ENCODE assay signal across 9 mouse cellular contexts in the genomic region with DNA sequence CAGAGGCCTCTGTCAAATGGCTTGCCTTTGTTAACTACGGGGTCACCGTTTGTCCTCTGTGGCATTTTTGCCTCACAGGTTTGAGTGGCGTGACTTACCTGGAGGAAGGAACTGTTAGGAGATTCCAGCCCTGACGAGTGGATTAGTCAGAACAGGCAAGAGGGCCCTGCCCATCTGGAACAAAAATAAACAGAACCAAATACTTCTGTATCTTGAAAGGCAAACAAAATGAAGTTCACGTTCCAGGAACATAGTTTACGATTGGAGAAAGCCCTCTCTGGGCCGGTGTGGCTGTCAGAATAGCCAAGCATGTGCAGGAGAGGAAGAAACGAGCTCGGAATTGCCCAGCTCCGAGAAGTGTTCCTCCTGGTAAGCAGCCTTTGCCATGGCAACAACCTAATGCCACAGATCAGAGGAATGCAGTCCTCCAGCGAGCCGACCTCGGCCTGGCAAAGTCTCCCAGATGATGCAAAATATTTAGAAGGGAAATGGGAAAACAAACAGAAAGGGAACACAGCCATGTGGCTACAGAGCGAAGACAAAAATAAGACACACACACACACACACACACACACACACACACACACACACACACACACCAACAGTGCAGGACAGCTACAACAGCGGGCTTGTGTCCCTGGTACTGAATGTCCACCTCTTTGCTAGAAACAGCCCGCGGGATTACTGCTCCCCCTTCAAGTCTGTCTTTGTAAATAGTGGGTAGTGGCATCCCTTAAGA.
DNase-seq lines count a peak whose midpoint lies in the region; ATAC-seq and TF ChIP-seq lines count a peak whose summit lies in the region.
"Had no signal": no experiment of that assay in that cellular context is flagged by ENCODE, and none has a peak within 500 bp of the region (broad histone marks: within the 10 kb centered on the region; RNA-seq: fewer than 3 reads in every experiment).

No protein-coding gene starts in this region.

- intact Hi-C loops in heart, postnatal 25 days (cut with DNase I): loop anchor here (1.0 to 5.0 kb wide), 4 partner anchors 56 to 186 kb away; a partner anchor contains a TSS

- no peak for TF ChIP-seq CTCF in lung, postnatal 0 days (IDR thresholded peaks at IDR 0.05)

- no peaks in the 10 kb centered on the region for H3K9me3 ChIP-seq in forebrain, embryonic 13.5 days (replicated peaks)
- H3K9me3 ChIP-seq in lung, postnatal 0 days (ENCODE audit: low read length): no peaks in the 10 kb centered on the region

- H3K9ac ChIP-seq in forebrain, embryonic 13.5 days: 0 out of 2 replicates have a peak overlapping the region, but pooled peaks have one; percentile 2
- H3K9ac ChIP-seq in lung, postnatal 0 days (replicated peaks; ENCODE audit: low read depth): no peak overlapping the region

- TF ChIP-seq EP300 in lung, postnatal 0 days (IDR thresholded peaks at IDR 0.05): peak; percentile 97

- peaks cover 27% of the 10 kb centered on the region for H3K4me1 ChIP-seq in forebrain, embryonic 13.5 days
- H3K4me1 ChIP-seq in lung, postnatal 0 days (ENCODE audit: insufficient read depth, low read depth, low read length): peaks cover 12% of the 10 kb centered on the region

- no peaks in the 10 kb centered on the region for H3K36me3 ChIP-seq in forebrain, embryonic 13.5 days (ENCODE audit: poor library complexity, severe bottlenecking)
- H3K36me3 ChIP-seq in lung, postnatal 0 days (ENCODE audit: insufficient read depth, low read length): no peaks in the 10 kb centered on the region

- H3K27ac ChIP-seq in forebrain, embryonic 13.5 days: peak overlapping the region; percentile 68
- H3K27ac ChIP-seq in lung, postnatal 0 days (ENCODE audit: low read length): peak overlapping the region; percentile 87

- H3K27me3 ChIP-seq in forebrain, embryonic 13.5 days: no peaks in the 10 kb centered on the region
- H3K27me3 ChIP-seq in lung, postnatal 0 days (replicated peaks; ENCODE audit: insufficient read depth, low read length): no peaks in the 10 kb centered on the region

- 8% methylated on average over 17 of the region's 17 CpGs for WGBS in forebrain, embryonic 13.5 days
- WGBS in lung, postnatal 0 days: 7% methylated on average over 17 of the region's 17 CpGs

- ATAC-seq in cerebellum, adult (ENCODE audit: insufficient number of reproducible peaks, low FRiP score, low TSS enrichment): no peak
- ATAC-seq in forebrain, embryonic 13.5 days: peak; percentile 80
- peak; percentile 89 for ATAC-seq in lung, postnatal 0 days

- peak overlapping the region; percentile 3; the same call in 1 of the 2 replicates for H3K4me3 ChIP-seq in forebrain, embryonic 13.5 days
- H3K4me3 ChIP-seq in lung, postnatal 0 days (ENCODE audit: low read depth, low read length): no peak overlapping the region
- H3K4me3 ChIP-seq: erythroblast, embryonic 14.5 days had no signal

- H3K4me2 ChIP-seq in forebrain, embryonic 13.5 days: peak overlapping the region; percentile 46
- peak overlapping the region; percentile 45 for H3K4me2 ChIP-seq in lung, postnatal 0 days (replicated peaks; ENCODE audit: low read depth, low read length)

- DNase-seq in cerebellum, adult 9-11 months: peak; percentile 2
- DNase-seq in heart, postnatal 25 days (ENCODE audit: low spot score): peak; percentile 45
- peak; percentile 34 to 49 for DNase-seq in kidney, postnatal 4 days
- peak; percentile 96 for DNase-seq in lung, postnatal 0 days (ENCODE audit: low spot score)
- peak; percentile 47 for DNase-seq in retina, embryonic 14.5 days (ENCODE audit: low spot score)
- DNase-seq in thymus, postnatal 36 days: no peak

Comparison
In these comparisons a context has a peak if more than half of its experiments do, and no peak if none do; other contexts are left out.
1. DNase-seq: peak in cerebellum, adult 9-11 months (single experiment), heart, postnatal 25 days (single experiment), kidney, postnatal 4 days (2 of 2), lung, postnatal 0 days (single experiment) and retina, embryonic 14.5 days (single experiment); none in thymus, postnatal 36 days (0 of 2).